Mouse (Mus musculus) liver, postnatal 0 days (tissue): ENCODE results near the gene Olfr90.

ENCODE experiments used
- CTCF ChIP-seq: sonication (generic); IDR thresholded peaks from 2 replicates; pipeline ENCODE4 v1.5.1; 2016; ENCODE audit warnings: antibody characterized with exemption, low read depth
- EP300 ChIP-seq: IDR thresholded peaks from 2 replicates; pipeline ENCODE4 v1.6.1; 2016; ENCODE audit warnings: antibody characterized with exemption, low read depth, mild to moderate bottlenecking

- TF ChIP-seq CTCF (no peak), EP300 (no peak)
Observed at GRCm38 (mm10) chr17:37070121-37070520, 18.2 kb downstream of the Olfr90 start.
